Mouse (Mus musculus): ENCODE data around the gene Cwc27.
A peak's percentile ranks its signal among the peaks of the same experiment; 100 is the strongest.

Gene Cwc27

GRCm38 (mm10) chr13:104816635-104817571 is at the start of gene Cwc27:
Gene Cwc27, minus strand, starts transcription at chr13:104817142.
- DNase-seq (ENCODE audit: low spot score in 2 of 2) = peak; percentile 83 to 86

- no peak for DNase-seq (ENCODE audit: low spot score in 2 of 2)
Measured at GRCm38 (mm10) chr13:104866726-104867125, 49.8 kb upstream of the Cwc27 start.

- DNase-seq (ENCODE audit: low spot score in 2 of 2) = peak in 1 of 2 experiments; percentile 3
Measured at GRCm38 (mm10) chr13:104863127-104863979, 46.4 kb upstream of the Cwc27 start, which contains the start of gene Shisal2b. Gene Shisal2b, minus strand, starts transcription at chr13:104863893.

- DNase-seq (ENCODE audit: low spot score in 2 of 2) = no peak
Measured at GRCm38 (mm10) chr13:104853645-104854044, 36.7 kb upstream of the Cwc27 start.

GRCm38 (mm10) chr13:104843295-104844089 is 26.6 kb upstream of the Cwc27 start:
- DNase-seq (ENCODE audit: low spot score in 2 of 2) = no peak

- no peak for DNase-seq (ENCODE audit: low spot score in 2 of 2)
Measured at GRCm38 (mm10) chr13:104841937-104842336, 25.0 kb upstream of the Cwc27 start.

- no peak for DNase-seq (ENCODE audit: low spot score in 2 of 2)
Measured at GRCm38 (mm10) chr13:104837628-104838027, 20.7 kb upstream of the Cwc27 start.

GRCm38 (mm10) chr13:104832811-104833210 is 15.9 kb upstream of the Cwc27 start:
- no peak for DNase-seq (ENCODE audit: low spot score in 2 of 2)

GRCm38 (mm10) chr13:104825470-104825869 is 8.5 kb upstream of the Cwc27 start:
- DNase-seq (ENCODE audit: low spot score in 2 of 2) = no peak

- no peak for DNase-seq (ENCODE audit: low spot score in 2 of 2)
Measured at GRCm38 (mm10) chr13:104822411-104822838, 5.5 kb upstream of the Cwc27 start.

- no peak for DNase-seq (ENCODE audit: low spot score in 2 of 2)
Measured at GRCm38 (mm10) chr13:104821908-104822307, 5.0 kb upstream of the Cwc27 start.

- DNase-seq (ENCODE audit: low spot score in 2 of 2) = no peak
Measured at GRCm38 (mm10) chr13:104821192-104821591, 4.2 kb upstream of the Cwc27 start.

- DNase-seq (ENCODE audit: low spot score in 2 of 2) = no peak
Measured at GRCm38 (mm10) chr13:104817696-104818095, 754 bp upstream of the Cwc27 start.

- peak in 1 of 2 experiments; percentile 5 for DNase-seq (ENCODE audit: low spot score in 2 of 2)
Measured at GRCm38 (mm10) chr13:104816270-104816634, 690 bp downstream of the Cwc27 start.

GRCm38 (mm10) chr13:104805681-104806080 is 11.3 kb downstream of the Cwc27 start:
- no peak for DNase-seq (ENCODE audit: low spot score in 2 of 2)

- DNase-seq (ENCODE audit: low spot score in 2 of 2) = no peak
Measured at GRCm38 (mm10) chr13:104799566-104800182, 17.3 kb downstream of the Cwc27 start.

GRCm38 (mm10) chr13:104799067-104799466 is 17.9 kb downstream of the Cwc27 start:
- DNase-seq (ENCODE audit: low spot score in 2 of 2) = no peak

GRCm38 (mm10) chr13:104794421-104794820 is 22.5 kb downstream of the Cwc27 start:
- DNase-seq (ENCODE audit: low spot score in 2 of 2) = no peak

- no peak for DNase-seq (ENCODE audit: low spot score in 2 of 2)
Measured at GRCm38 (mm10) chr13:104792184-104792583, 24.8 kb downstream of the Cwc27 start, which contains the start of gene Srek1ip1. Gene Srek1ip1, plus strand, starts transcription at chr13:104792484.

GRCm38 (mm10) chr13:104789663-104790062 is 27.3 kb downstream of the Cwc27 start:
- DNase-seq (ENCODE audit: low spot score in 2 of 2) = peak; percentile 15 to 33

- DNase-seq (ENCODE audit: low spot score in 2 of 2) = no peak
Measured at GRCm38 (mm10) chr13:104787260-104787659, 29.7 kb downstream of the Cwc27 start.
